Mouse (Mus musculus) embryonic fibroblast, embryonic 13.5 days (primary cell): ENCODE results near the gene Pilrb2. TPM values are rescaled to one million over a fixed set of nuclear protein-coding genes. Genes with fewer than 3 reads are reported as not detected.
"Not testable (repeated sequence)": the region's sequence is repeated elsewhere in the genome, so short reads cannot be mapped to it uniquely, and the experiment has no call there.

ENCODE experiments used
- H3K27ac ChIP-seq: 2 replicates; pipeline ENCODE4 v1.5.1; 2012; ENCODE audit warnings: low read length, control low read depth, inconsistent platforms; ENCODE audit not compliant: insufficient read depth
- H3K4me1 ChIP-seq: 2 replicates; pipeline ENCODE4 v1.6.1; 2011; ENCODE audit warnings: low read length; ENCODE audit not compliant: control insufficient read depth, insufficient read depth
- H3K4me3 ChIP-seq: 2 replicates; pipeline ENCODE4 v1.5.1; 2011; ENCODE audit warnings: mild to moderate bottlenecking, control low read depth, low read length; ENCODE audit not compliant: insufficient read depth
- CTCF ChIP-seq: IDR thresholded peaks from 2 replicates; pipeline ENCODE4 v1.5.1; 2011; ENCODE audit warnings: mild to moderate bottlenecking, control low read depth, low read length, moderate library complexity, borderline replicate concordance; ENCODE audit not compliant: insufficient read depth
- POLR2A ChIP-seq: IDR thresholded peaks from 2 replicates; pipeline ENCODE4 v1.6.1; 2011; ENCODE audit warnings: low read depth, mild to moderate bottlenecking, control low read depth, low read length, moderate library complexity
- polyA plus RNA-seq: library from polyadenylated mRNA; stranded (reverse); fragments of >200 nt; gene quantifications from 2 replicates; pipeline ENCODE4 v1.2.4, GENCODE M21; 2011; ENCODE audit warnings: low read depth; ENCODE audit not compliant: missing spikeins, insufficient read length

Pilrb2 gene
- polyA plus RNA-seq, 1 experiment = not detected

- Histone ChIP-seq H3K27ac (no peak overlapping the region), H3K4me3 (no peak overlapping the region), H3K4me1 (no peaks in the 10 kb centered on the region)
- no peak for TF ChIP-seq CTCF
Measured at GRCm38 (mm10) chr5:137877860-137878259, 6.2 kb upstream of the Pilrb2 start.

- Histone ChIP-seq H3K27ac (no peak overlapping the region), H3K4me3 (no peak overlapping the region), H3K4me1 (no peaks in the 10 kb centered on the region)
- TF ChIP-seq CTCF (no peak), POLR2A (no peak)
Measured at GRCm38 (mm10) chr5:137875054-137875453, 3.4 kb upstream of the Pilrb2 start.

DNA sequence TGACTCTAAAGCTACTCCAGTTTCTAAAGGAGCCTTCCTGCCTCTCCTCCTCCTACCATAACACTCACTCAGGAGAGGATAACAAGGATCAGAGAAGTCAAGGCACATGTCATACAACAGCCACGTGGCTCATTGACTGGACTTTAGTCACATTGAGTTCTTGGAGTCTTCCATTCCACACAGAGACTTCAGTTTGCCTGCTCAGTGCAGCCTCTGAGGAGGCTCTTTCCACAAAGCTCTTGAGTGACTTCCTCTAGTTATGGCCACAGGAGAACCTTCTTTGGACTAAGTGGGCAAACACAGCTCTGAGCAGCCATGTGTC, 727 bp upstream of the Pilrb2 start:
- not testable (repeated sequence) for H3K27ac ChIP-seq, H3K4me3 ChIP-seq, H3K4me1 ChIP-seq

DNA sequence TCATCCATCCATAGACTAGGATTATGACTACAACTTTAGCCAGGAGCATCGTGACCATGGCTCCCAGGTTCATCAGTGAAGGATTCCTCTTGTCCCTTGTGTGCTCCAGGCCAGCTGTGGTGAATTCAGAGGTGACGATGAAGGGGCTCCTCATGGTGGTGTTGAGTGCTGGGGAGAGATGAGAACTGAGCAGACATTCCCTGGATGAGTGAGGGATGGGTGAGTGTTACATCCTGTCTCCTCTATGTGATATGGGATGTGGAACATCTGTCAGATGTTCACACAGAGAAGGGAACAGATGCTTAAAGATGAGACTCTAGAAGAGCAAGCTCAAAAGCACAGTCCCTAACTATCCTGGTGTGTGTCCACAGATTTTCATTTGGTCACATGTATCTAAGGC, 3.0 kb downstream of the Pilrb2 start:
- not testable (repeated sequence) for H3K4me3 ChIP-seq, H3K4me1 ChIP-seq, H3K27ac ChIP-seq

DNA sequence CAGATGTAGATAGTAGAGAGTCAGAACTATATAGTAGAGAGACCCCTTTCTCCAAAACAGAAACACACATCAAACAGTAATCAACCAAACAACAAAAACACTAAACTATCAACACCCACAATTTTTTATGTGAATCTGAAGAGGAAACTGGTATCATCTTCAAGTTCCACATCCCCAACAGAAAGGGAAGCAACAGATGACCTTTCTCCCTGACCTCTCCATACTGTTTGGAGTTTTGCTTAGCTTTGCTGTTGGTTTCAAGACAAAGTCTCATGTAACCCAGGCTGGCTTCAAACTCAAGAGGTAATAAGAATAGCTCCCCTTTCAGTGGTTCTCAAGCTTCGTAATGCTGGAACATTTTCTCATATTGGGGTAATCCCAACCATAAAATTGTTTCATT, 7.6 kb downstream of the Pilrb2 start:
- H3K27ac ChIP-seq, H3K4me1 ChIP-seq, H3K4me3 ChIP-seq: not testable (repeated sequence)

- H3K4me3 ChIP-seq, H3K4me1 ChIP-seq, H3K27ac ChIP-seq: not testable (repeated sequence)
Measured at GRCm38 (mm10) chr5:137857960-137858710, 13.5 kb downstream of the Pilrb2 start, which contains the start of gene Pilrb1. Gene Pilrb1, minus strand, starts transcription at chr5:137858106.

- H3K4me1 ChIP-seq, H3K4me3 ChIP-seq, H3K27ac ChIP-seq: not testable (repeated sequence)
Measured at GRCm38 (mm10) chr5:137856870-137857269, 14.7 kb downstream of the Pilrb2 start.

GRCm38 (mm10) chr5:137854907-137855306, 16.7 kb downstream of the Pilrb2 start:
- H3K27ac ChIP-seq, H3K4me1 ChIP-seq, H3K4me3 ChIP-seq: not testable (repeated sequence)

GRCm38 (mm10) chr5:137850313-137850712, 21.3 kb downstream of the Pilrb2 start:
- not testable (repeated sequence) for H3K4me3 ChIP-seq, H3K4me1 ChIP-seq, H3K27ac ChIP-seq

- not testable (repeated sequence) for H3K4me3 ChIP-seq, H3K27ac ChIP-seq, H3K4me1 ChIP-seq
Measured at GRCm38 (mm10) chr5:137837110-137837509, 34.5 kb downstream of the Pilrb2 start.

DNA sequence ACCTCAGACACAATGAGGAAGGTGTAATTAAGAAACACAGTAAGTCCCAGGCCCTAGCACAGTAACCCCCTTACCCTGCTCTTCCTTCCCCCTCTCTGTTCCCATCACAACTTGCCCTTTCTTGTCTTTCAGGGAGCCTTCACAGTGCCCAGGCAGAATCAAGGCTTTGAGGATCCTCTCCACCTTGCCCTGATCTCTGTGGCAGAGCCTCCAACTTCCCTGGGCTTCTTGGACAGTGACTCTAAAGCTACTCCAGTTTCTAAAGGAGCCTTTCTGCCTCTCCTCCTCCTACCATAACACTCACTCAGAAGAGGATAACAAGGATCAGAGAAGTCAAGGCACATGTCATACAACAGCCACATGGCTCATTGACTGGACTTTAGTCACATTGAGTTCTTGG, 35.0 kb downstream of the Pilrb2 start:
- H3K27ac ChIP-seq = no peak overlapping the region
- TF ChIP-seq POLR2A = no peak
- no peak for TF ChIP-seq CTCF

DNA sequence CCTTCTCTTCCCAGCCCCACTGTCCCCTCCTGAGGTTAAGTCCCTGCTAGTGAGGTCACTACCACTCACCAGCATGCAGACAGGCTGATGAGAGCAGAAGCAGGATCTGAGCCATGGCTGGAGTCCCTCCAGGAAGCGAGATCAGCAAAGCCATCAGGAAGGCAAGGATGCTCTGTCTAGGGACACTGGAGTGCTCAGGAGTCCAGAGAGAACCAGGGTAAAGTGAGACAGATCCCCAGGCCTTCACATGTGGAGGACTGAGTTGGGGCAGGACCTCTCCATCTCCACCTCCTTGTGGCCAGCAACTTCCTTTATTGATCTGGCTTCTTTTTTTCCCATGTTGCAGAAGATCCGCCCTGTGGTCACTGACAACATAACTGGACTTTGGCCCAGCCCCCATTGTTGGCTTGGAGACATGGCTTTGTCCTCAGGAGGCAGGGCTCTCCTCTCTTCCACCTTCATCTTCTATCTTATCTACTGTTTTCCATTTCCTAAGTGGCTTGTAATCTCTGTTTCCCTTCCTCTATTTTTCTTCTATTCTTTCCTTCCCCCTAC, 35.6 kb downstream of the Pilrb2 start, which contains the start of gene Pilra:
Gene Pilra, minus strand, starts transcription at position 316 of the 555 bp plus-strand sequence.
- H3K27ac ChIP-seq, H3K4me3 ChIP-seq, H3K4me1 ChIP-seq: not testable (repeated sequence)

More for the DNA sequence above, 35.0 kb downstream of the Pilrb2 start:
- Histone ChIP-seq H3K4me3 (no peak overlapping the region), H3K4me1 (no peaks in the 10 kb centered on the region)
